In genomic region chr11:57775868-57776267, GRCm38 (mm10) we compare ENCODE assay signal across 20 mouse cellular contexts. TPM values are rescaled to one million over a fixed set of nuclear protein-coding genes. Genes with fewer than 3 reads are reported as not detected.
"Had no signal": no experiment of that assay in that cellular context is flagged by ENCODE, and none has a peak within 500 bp of the region (broad histone marks: within the 10 kb centered on the region; RNA-seq: fewer than 3 reads in every experiment).

No protein-coding gene starts in this region.

- ATAC-seq: midbrain, embryonic 13.5 days; midbrain, embryonic 15.5 days had no signal

- H3K27me3 ChIP-seq: midbrain, embryonic 15.5 days; neural tube, embryonic 15.5 days had no signal

- H3K9me3 ChIP-seq: midbrain, embryonic 13.5 days; midbrain, embryonic 15.5 days; neural tube, embryonic 13.5 days; neural tube, embryonic 15.5 days had no signal

- H3K36me3 ChIP-seq: midbrain, embryonic 15.5 days; neural tube, embryonic 15.5 days had no signal

- H3K27ac ChIP-seq: midbrain, embryonic 13.5 days; midbrain, embryonic 15.5 days; neural tube, embryonic 13.5 days; neural tube, embryonic 15.5 days had no signal

- H3K4me2 ChIP-seq: lung, embryonic 14.5 days; midbrain, embryonic 11.5 days; midbrain, embryonic 13.5 days; midbrain, embryonic 15.5 days; neural tube, embryonic 13.5 days; neural tube, embryonic 15.5 days had no signal

- H3K9ac ChIP-seq: lung, embryonic 14.5 days; midbrain, embryonic 13.5 days; midbrain, embryonic 15.5 days; neural tube, embryonic 13.5 days; neural tube, embryonic 15.5 days had no signal

- H3K4me3 ChIP-seq: midbrain, embryonic 13.5 days; midbrain, embryonic 15.5 days; myocyte; neural tube, embryonic 13.5 days; neural tube, embryonic 15.5 days had no signal

- DNase-seq: lung, adult 18-20 months; lung, embryonic 14.5 days; lung, postnatal 10 days; lung, postnatal 4 days; retina, postnatal 1 day; right cerebral cortex, adult 18-20 months; right cerebral cortex, postnatal 25 days; right cerebral cortex, postnatal 4 days; spleen, adult 18-20 months; thymus, adult 18-20 months; thymus, postnatal 14 days; thymus, postnatal 36 days had no signal

RNA-seq across cellular contexts. Expression of gene Hand1, which starts 56.8 kb away (rescaled TPM):
- total RNA-seq: megakaryocyte, adult 5-6 weeks; megakaryocyte-erythroid progenitor cell, adult 5-6 weeks had no signal
- polyA plus RNA-seq: lung, embryonic 14.5 days; midbrain, embryonic 11.5 days; midbrain, embryonic 13.5 days; midbrain, embryonic 15.5 days; myocyte; neural tube, embryonic 15.5 days had no signal
